Mouse (Mus musculus): Measurements from ENCODE around the gene F11r.

- no peak for TF ChIP-seq CTCF (IDR thresholded peaks at IDR 0.05; ENCODE audit: control insufficient read depth, insufficient read depth, insufficient replicate concordance, low read depth, low read length)
- TF ChIP-seq POLR2A (IDR thresholded peaks at IDR 0.05; ENCODE audit: control insufficient read depth, low read depth, low read length): no peak
Observed at GRCm38 (mm10) chr1:171435288-171435814, 2.0 kb upstream of the F11r start.

Measured in testis, adult 2 months (tissue).